Mouse (Mus musculus): ENCODE results near the gene Vmn1r232. TPM values are rescaled to one million over a fixed set of nuclear protein-coding genes. Genes with fewer than 3 reads are reported as not detected.

Gene Vmn1r232
- not detected in 2 replicates for polyA plus RNA-seq (2015; fragmentation: Nextera tagmentation; extraction: Ambion mirVana)

- Histone ChIP-seq H3K4me1 (replicated peaks; ENCODE audit: control insufficient read depth, insufficient read depth, low read length) (no peaks in the 10 kb centered on the region), H3K4me2 (replicated peaks; ENCODE audit: low read depth) (no peak within 1 kb of the TSS), H3K27me3 (replicated peaks; ENCODE audit: control insufficient read depth, insufficient read depth, low read length) (no peaks in the 10 kb centered on the region), H3K27ac (ENCODE audit: low read depth, low read length) (no peak within 1 kb of the TSS), H3K9ac (ENCODE audit: low read depth, low read length) (no peak within 1 kb of the TSS), H3K4me3 (ENCODE audit: low read depth, low read length) (no peak within 1 kb of the TSS), H3K36me3 (ENCODE audit: control insufficient read depth, insufficient read depth) (no peaks in the 10 kb centered on the region), H3K9me3 (ENCODE audit: control insufficient read depth) (no peaks in the 10 kb centered on the region)
- no peak for TF ChIP-seq CTCF (IDR thresholded peaks at IDR 0.05; ENCODE audit: low read depth)
- no peak for ATAC-seq
- 24% methylated on average over 1 of the region's 1 CpGs for WGBS
Observed at GRCm38 (mm10) chr17:20919614-20920013, at the start of gene Vmn1r232. Gene Vmn1r232 (minus strand): TSS chr17:20919714.

- TF ChIP-seq CTCF (IDR thresholded peaks at IDR 0.05; ENCODE audit: low read depth): no peak
- Histone ChIP-seq H3K27ac (ENCODE audit: low read depth, low read length) (no peak overlapping the region), H3K4me2 (replicated peaks; ENCODE audit: low read depth) (no peak overlapping the region), H3K27me3 (replicated peaks; ENCODE audit: control insufficient read depth, insufficient read depth, low read length) (no peaks in the 10 kb centered on the region), H3K4me3 (ENCODE audit: low read depth, low read length) (no peak overlapping the region), H3K9me3 (ENCODE audit: control insufficient read depth) (no peaks in the 10 kb centered on the region), H3K4me1 (replicated peaks; ENCODE audit: control insufficient read depth, insufficient read depth, low read length) (no peaks in the 10 kb centered on the region), H3K9ac (ENCODE audit: low read depth, low read length) (no peak overlapping the region), H3K36me3 (ENCODE audit: control insufficient read depth, insufficient read depth) (peaks cover 72% of the 10 kb centered on the region)
- no peak for ATAC-seq
Observed at GRCm38 (mm10) chr17:20966681-20967080, 47.2 kb upstream of the Vmn1r232 start.

- no peak overlapping the region for H3K27ac ChIP-seq (ENCODE audit: low read depth, low read length)
- H3K9me3 ChIP-seq (ENCODE audit: control insufficient read depth): no peaks in the 10 kb centered on the region
- ATAC-seq: no peak
- TF ChIP-seq CTCF (IDR thresholded peaks at IDR 0.05; ENCODE audit: low read depth): no peak
- H3K4me3 ChIP-seq (ENCODE audit: low read depth, low read length): no peak overlapping the region
- H3K4me2 ChIP-seq (replicated peaks; ENCODE audit: low read depth): no peak overlapping the region
- no peaks in the 10 kb centered on the region for H3K27me3 ChIP-seq (replicated peaks; ENCODE audit: control insufficient read depth, insufficient read depth, low read length)
- 88% methylated on average over 4 of the region's 4 CpGs for WGBS
- no peaks in the 10 kb centered on the region for H3K4me1 ChIP-seq (replicated peaks; ENCODE audit: control insufficient read depth, insufficient read depth, low read length)
- H3K36me3 ChIP-seq (ENCODE audit: control insufficient read depth, insufficient read depth): peaks cover 84% of the 10 kb centered on the region
- H3K9ac ChIP-seq (ENCODE audit: low read depth, low read length): no peak overlapping the region
Observed at GRCm38 (mm10) chr17:20965421-20965820, 45.9 kb upstream of the Vmn1r232 start.

- H3K9ac ChIP-seq (ENCODE audit: low read depth, low read length): no peak overlapping the region
- no peak for TF ChIP-seq CTCF (IDR thresholded peaks at IDR 0.05; ENCODE audit: low read depth)
- 89% methylated on average over 5 of the region's 5 CpGs for WGBS
Observed at GRCm38 (mm10) chr17:20960386-20960785, 40.9 kb upstream of the Vmn1r232 start.

GRCm38 (mm10) chr17:20946636-20947035, 27.1 kb upstream of the Vmn1r232 start:
- Histone ChIP-seq H3K9me3 (ENCODE audit: control insufficient read depth) (no peaks in the 10 kb centered on the region), H3K4me3 (ENCODE audit: low read depth, low read length) (peak overlapping the region; percentile 91), H3K27me3 (replicated peaks; ENCODE audit: control insufficient read depth, insufficient read depth, low read length) (no peaks in the 10 kb centered on the region), H3K4me1 (replicated peaks; ENCODE audit: control insufficient read depth, insufficient read depth, low read length) (peaks cover 5% of the 10 kb centered on the region; the same call in 1 of the 2 replicates), H3K9ac (ENCODE audit: low read depth, low read length) (peak overlapping the region; percentile 80), H3K36me3 (ENCODE audit: control insufficient read depth, insufficient read depth) (0 out of 2 replicates have a peak, but pooled peaks cover 3% of the 10 kb centered on the region), H3K4me2 (replicated peaks; ENCODE audit: low read depth) (peak overlapping the region; percentile 79), H3K27ac (ENCODE audit: low read depth, low read length) (peak overlapping the region; percentile 95; the same call in 1 of the 2 replicates)
- TF ChIP-seq CTCF (IDR thresholded peaks at IDR 0.05; ENCODE audit: low read depth): no peak
- no peak for ATAC-seq

More at GRCm38 (mm10) chr17:20960386-20960785, 40.9 kb upstream of the Vmn1r232 start:
- Histone ChIP-seq H3K36me3 (ENCODE audit: control insufficient read depth, insufficient read depth) (peaks cover 97% of the 10 kb centered on the region), H3K27ac (ENCODE audit: low read depth, low read length) (no peak overlapping the region), H3K4me3 (ENCODE audit: low read depth, low read length) (no peak overlapping the region), H3K9me3 (ENCODE audit: control insufficient read depth) (no peaks in the 10 kb centered on the region), H3K4me1 (replicated peaks; ENCODE audit: control insufficient read depth, insufficient read depth, low read length) (no peaks in the 10 kb centered on the region), H3K4me2 (replicated peaks; ENCODE audit: low read depth) (no peak overlapping the region), H3K27me3 (replicated peaks; ENCODE audit: control insufficient read depth, insufficient read depth, low read length) (no peaks in the 10 kb centered on the region)
- ATAC-seq: no peak

- Histone ChIP-seq H3K9ac (ENCODE audit: low read depth, low read length) (peak overlapping the region; percentile 80), H3K27me3 (replicated peaks; ENCODE audit: control insufficient read depth, insufficient read depth, low read length) (no peaks in the 10 kb centered on the region), H3K27ac (ENCODE audit: low read depth, low read length) (peak overlapping the region; percentile 95), H3K9me3 (ENCODE audit: control insufficient read depth) (no peaks in the 10 kb centered on the region), H3K36me3 (ENCODE audit: control insufficient read depth, insufficient read depth) (0 out of 2 replicates have a peak, but pooled peaks cover 3% of the 10 kb centered on the region), H3K4me3 (ENCODE audit: low read depth, low read length) (peak overlapping the region; percentile 91), H3K4me1 (replicated peaks; ENCODE audit: control insufficient read depth, insufficient read depth, low read length) (peaks cover 5% of the 10 kb centered on the region; the same call in 1 of the 2 replicates), H3K4me2 (replicated peaks; ENCODE audit: low read depth) (peak overlapping the region; percentile 79)
- TF ChIP-seq CTCF (IDR thresholded peaks at IDR 0.05; ENCODE audit: low read depth): no peak
- ATAC-seq: no peak
- WGBS: 0% methylated on average over 13 of the region's 13 CpGs
Observed at GRCm38 (mm10) chr17:20946026-20946565, 26.6 kb upstream of the Vmn1r232 start.

Measured in intestine, postnatal 0 days (tissue).